In the genomic region with DNA sequence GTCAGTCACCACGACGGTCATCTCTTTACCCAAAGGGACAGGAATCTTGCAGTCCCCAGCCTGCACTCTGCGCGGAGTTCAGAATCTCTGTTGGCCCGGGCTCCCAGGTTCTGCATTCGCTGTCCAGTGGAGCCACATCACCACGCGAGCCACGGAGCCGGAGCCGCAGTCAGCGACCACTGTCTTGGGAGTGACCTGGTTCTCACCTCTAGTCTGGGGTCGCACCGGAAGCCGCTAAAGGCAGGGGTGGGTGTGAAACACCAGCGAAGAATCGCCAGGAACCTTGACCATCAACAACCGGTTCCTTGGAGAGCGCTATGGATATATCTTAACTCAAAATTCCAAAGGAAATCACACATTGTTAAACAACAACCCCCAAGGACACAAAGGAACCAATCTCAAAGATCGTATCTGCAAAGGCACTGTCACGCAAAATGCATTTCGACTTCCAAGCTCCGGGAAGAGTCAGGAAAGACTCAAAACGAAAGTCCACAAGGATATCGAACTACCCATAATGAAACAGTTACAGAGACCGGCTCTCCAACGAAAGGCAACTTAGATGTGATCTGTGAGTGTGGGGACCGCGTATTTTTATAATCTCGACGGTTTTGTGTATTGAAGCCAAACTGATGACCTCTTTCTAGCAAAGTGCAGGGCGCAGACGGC, we compare ENCODE assay signal across 11 mouse cellular contexts. TPM values are rescaled to one million over a fixed set of nuclear protein-coding genes. Genes with fewer than 3 reads are reported as not detected.
DNase-seq lines count a peak whose midpoint lies in the region; ATAC-seq and TF ChIP-seq lines count a peak whose summit lies in the region.
"Had no signal": no experiment of that assay in that cellular context is flagged by ENCODE, and none has a peak within 500 bp of the region (broad histone marks: within the 10 kb centered on the region; RNA-seq: fewer than 3 reads in every experiment).

No protein-coding gene starts in this region.

- intact Hi-C loops in left cerebral cortex, adult 2 months (cut with DNase I) = loop anchor here (5.0 kb wide), 1 partner anchor 514 kb away; no protein-coding TSS in a partner anchor

- no peak overlapping the region for H3K27ac ChIP-seq in hindbrain, embryonic 10.5 days
- H3K27ac ChIP-seq in hindbrain, embryonic 12.5 days = no peak overlapping the region
- no peak overlapping the region for H3K27ac ChIP-seq in heart, embryonic 11.5 days (ENCODE audit: low read depth, low read length)
- H3K27ac ChIP-seq in limb, embryonic 15.5 days = no peak overlapping the region
- H3K27ac ChIP-seq in left cerebral cortex, adult 2 months = no peak overlapping the region
- H3K27ac ChIP-seq: macrophage had no signal

- peaks cover 98% of the 10 kb centered on the region for H3K27me3 ChIP-seq in hindbrain, embryonic 10.5 days (ENCODE audit: insufficient read depth, poor library complexity, severe bottlenecking)
- H3K27me3 ChIP-seq in hindbrain, embryonic 12.5 days = peaks cover 90% of the 10 kb centered on the region
- peaks cover 93% of the 10 kb centered on the region for H3K27me3 ChIP-seq in heart, embryonic 11.5 days (ENCODE audit: control insufficient read depth, insufficient read depth, low read length)
- peaks cover 88% of the 10 kb centered on the region for H3K27me3 ChIP-seq in limb, embryonic 15.5 days

- H3K4me3 ChIP-seq in hindbrain, embryonic 10.5 days = no peak overlapping the region
- H3K4me3 ChIP-seq in hindbrain, embryonic 12.5 days = no peak overlapping the region
- H3K4me3 ChIP-seq in heart, embryonic 11.5 days (ENCODE audit: low read depth, low read length) = peak overlapping the region; percentile 15; the same call in 1 of the 2 replicates
- no peak overlapping the region for H3K4me3 ChIP-seq in limb, embryonic 15.5 days
- H3K4me3 ChIP-seq in left cerebral cortex, adult 2 months = no peak overlapping the region

- H3K9me3 ChIP-seq in hindbrain, embryonic 10.5 days = no peaks in the 10 kb centered on the region
- H3K9me3 ChIP-seq in hindbrain, embryonic 12.5 days (replicated peaks) = no peaks in the 10 kb centered on the region
- no peaks in the 10 kb centered on the region for H3K9me3 ChIP-seq in heart, embryonic 11.5 days (replicated peaks; ENCODE audit: control insufficient read depth, low read length)
- no peaks in the 10 kb centered on the region for H3K9me3 ChIP-seq in limb, embryonic 15.5 days

- peaks cover 29% of the 10 kb centered on the region for H3K4me1 ChIP-seq in hindbrain, embryonic 10.5 days (replicated peaks)
- H3K4me1 ChIP-seq in hindbrain, embryonic 12.5 days = peaks cover 20% of the 10 kb centered on the region; the same call in 1 of the 2 replicates
- H3K4me1 ChIP-seq in heart, embryonic 11.5 days (ENCODE audit: control insufficient read depth, insufficient read depth, low read length) = peaks cover 15% of the 10 kb centered on the region; the same call in 1 of the 2 replicates
- H3K4me1 ChIP-seq in limb, embryonic 15.5 days = peaks cover 36% of the 10 kb centered on the region

- no peak overlapping the region for H3K9ac ChIP-seq in hindbrain, embryonic 12.5 days
- H3K9ac ChIP-seq in heart, embryonic 11.5 days (ENCODE audit: low read depth, low read length) = no peak overlapping the region
- no peak overlapping the region for H3K9ac ChIP-seq in limb, embryonic 15.5 days

- H3K36me3 ChIP-seq in hindbrain, embryonic 10.5 days = no peaks in the 10 kb centered on the region
- no peaks in the 10 kb centered on the region for H3K36me3 ChIP-seq in hindbrain, embryonic 12.5 days
- no peaks in the 10 kb centered on the region for H3K36me3 ChIP-seq in heart, embryonic 11.5 days (ENCODE audit: control insufficient read depth, insufficient read depth, low read length)
- no peaks in the 10 kb centered on the region for H3K36me3 ChIP-seq in limb, embryonic 15.5 days

- no peak for ATAC-seq in hindbrain, embryonic 12.5 days (ENCODE audit: low FRiP score)
- no peak for ATAC-seq in heart, embryonic 11.5 days (replicated peaks; ENCODE audit: insufficient number of reproducible peaks, low FRiP score, low TSS enrichment)
- ATAC-seq in limb, embryonic 15.5 days (ENCODE audit: insufficient number of reproducible peaks, low FRiP score, low TSS enrichment, low read depth) = no peak

- WGBS in hindbrain, embryonic 10.5 days = under 1% methylated on average over 33 of the region's 33 CpGs
- under 1% methylated on average over 33 of the region's 33 CpGs for WGBS in hindbrain, embryonic 12.5 days
- 1% methylated on average over 33 of the region's 33 CpGs for WGBS in heart, embryonic 11.5 days (ENCODE audit: insufficient replicate concordance)
- WGBS in limb, embryonic 15.5 days = 2% methylated on average over 33 of the region's 33 CpGs

- H3K4me2 ChIP-seq in hindbrain, embryonic 12.5 days (replicated peaks) = no peak overlapping the region
- H3K4me2 ChIP-seq in heart, embryonic 11.5 days = peak overlapping the region; percentile 47
- peak overlapping the region; percentile 12; the same call in 1 of the 2 replicates for H3K4me2 ChIP-seq in limb, embryonic 15.5 days

- peak; percentile 40 for DNase-seq in hindbrain, embryonic 10.5 days (ENCODE audit: low spot score)
- DNase-seq in R1 (ENCODE audit: low read depth, low spot score) = peak; percentile 32
- DNase-seq in urinary bladder, postnatal 4 days (ENCODE audit: low spot score in 2 of 2) = no peak
- DNase-seq in left cerebral cortex, adult 2 months (ENCODE audit: extremely low spot score in 1 of 2, low spot score in 2 of 2) = no peak
- no peak for DNase-seq in thymus, postnatal 36 days
- DNase-seq: gastrocnemius, postnatal 10 days; right cerebral cortex, postnatal 25 days had no signal

- TF ChIP-seq CTCF in left cerebral cortex, adult 2 months (IDR thresholded peaks at IDR 0.05) = no peak

RNA-seq across cellular contexts. Expression of gene Barx1, which starts 4.1 kb away (rescaled TPM):
- polyA plus RNA-seq in hindbrain, embryonic 10.5 days (2016; fragmentation: Nextera tagmentation; extraction: Ambion mirVana) = 2.9 TPM in 2 replicates
- 5.6 and 5.7 TPM in 2 replicates for polyA plus RNA-seq in hindbrain, embryonic 12.5 days (2016; fragmentation: Nextera tagmentation; extraction: Ambion mirVana)
- polyA plus RNA-seq in heart, embryonic 11.5 days (2014; fragmentation: Nextera tagmentation; extraction: Ambion mirVana) = 2.0 and 3.2 TPM in 2 replicates
- 3.9 and 4.3 TPM in 2 replicates for polyA plus RNA-seq in limb, embryonic 15.5 days (2015; fragmentation: Nextera tagmentation; extraction: Ambion mirVana)
- total RNA-seq in left cerebral cortex, adult 2 months (2021) = not detected
- total RNA-seq: gastrocnemius, postnatal 10 days had no signal
- polyA plus RNA-seq: macrophage had no signal

RNA-seq across cellular contexts. Expression of gene Ptpdc1, which starts 33.3 kb away (rescaled TPM):
- 7.6 and 9.6 TPM in 2 replicates for polyA plus RNA-seq in hindbrain, embryonic 10.5 days (2016; fragmentation: Nextera tagmentation; extraction: Ambion mirVana)
- 20.5 and 21.4 TPM in 2 replicates for polyA plus RNA-seq in hindbrain, embryonic 12.5 days (2016; fragmentation: Nextera tagmentation; extraction: Ambion mirVana)
- polyA plus RNA-seq in heart, embryonic 11.5 days (2014; fragmentation: Nextera tagmentation; extraction: Ambion mirVana) = 5.6 and 6.4 TPM in 2 replicates
- polyA plus RNA-seq in limb, embryonic 15.5 days (2015; fragmentation: Nextera tagmentation; extraction: Ambion mirVana) = 12.5 and 14.5 TPM in 2 replicates
- total RNA-seq in left cerebral cortex, adult 2 months (2021) = 10 to 100 TPM; 22.9 to 28.5 TPM

Comparison
In these comparisons a context has a peak if more than half of its experiments do, and no peak if none do; other contexts are left out.
1. DNase-seq: peak in hindbrain, embryonic 10.5 days (single experiment) and R1 (single experiment); none in urinary bladder, postnatal 4 days (0 of 2), left cerebral cortex, adult 2 months (0 of 2) and thymus, postnatal 36 days (0 of 2).